Mouse (Mus musculus): ENCODE data around the gene Rtkn. TPM values are rescaled to one million over a fixed set of nuclear protein-coding genes. Genes with fewer than 3 reads are reported as not detected.
A peak's percentile ranks its signal among the peaks of the same experiment; 100 is the strongest.

Rtkn gene
- polyA plus RNA-seq, 1 experiment from 2014 or later, result 18.8 TPM

DNA sequence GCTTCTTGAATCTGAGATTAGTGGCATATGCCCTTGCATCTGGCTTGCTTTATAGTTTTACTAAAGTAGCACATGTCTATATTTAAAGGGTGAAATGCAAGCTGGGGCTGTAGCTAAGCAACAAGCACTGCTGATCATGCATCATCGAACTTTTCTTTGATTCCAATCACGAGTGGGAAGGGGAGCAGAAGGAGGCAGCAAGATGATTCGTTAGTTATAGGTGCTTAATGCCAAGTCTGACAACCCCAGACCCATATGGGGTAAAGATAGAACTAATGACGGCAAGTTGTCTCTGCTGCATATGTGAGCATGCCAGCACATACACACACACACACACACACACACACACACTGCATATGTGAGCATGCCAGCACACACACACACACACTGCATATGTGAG lies 31.1 kb upstream of the Rtkn start:
- Histone ChIP-seq H3K4me2 (replicated peaks) (no peak overlapping the region), H3K4me1 (replicated peaks) (peaks cover 35% of the 10 kb centered on the region), H3K36me3 (peaks cover 19% of the 10 kb centered on the region), H3K27me3 (peaks cover 9% of the 10 kb centered on the region), H3K27ac (no peak overlapping the region), H3K9me3 (no peaks in the 10 kb centered on the region), H3K9ac (replicated peaks) (no peak overlapping the region), H3K4me3 (replicated peaks) (no peak overlapping the region)
- WGBS, result 74% methylated on average over 4 of the region's 4 CpGs
- no peak for ATAC-seq

DNA sequence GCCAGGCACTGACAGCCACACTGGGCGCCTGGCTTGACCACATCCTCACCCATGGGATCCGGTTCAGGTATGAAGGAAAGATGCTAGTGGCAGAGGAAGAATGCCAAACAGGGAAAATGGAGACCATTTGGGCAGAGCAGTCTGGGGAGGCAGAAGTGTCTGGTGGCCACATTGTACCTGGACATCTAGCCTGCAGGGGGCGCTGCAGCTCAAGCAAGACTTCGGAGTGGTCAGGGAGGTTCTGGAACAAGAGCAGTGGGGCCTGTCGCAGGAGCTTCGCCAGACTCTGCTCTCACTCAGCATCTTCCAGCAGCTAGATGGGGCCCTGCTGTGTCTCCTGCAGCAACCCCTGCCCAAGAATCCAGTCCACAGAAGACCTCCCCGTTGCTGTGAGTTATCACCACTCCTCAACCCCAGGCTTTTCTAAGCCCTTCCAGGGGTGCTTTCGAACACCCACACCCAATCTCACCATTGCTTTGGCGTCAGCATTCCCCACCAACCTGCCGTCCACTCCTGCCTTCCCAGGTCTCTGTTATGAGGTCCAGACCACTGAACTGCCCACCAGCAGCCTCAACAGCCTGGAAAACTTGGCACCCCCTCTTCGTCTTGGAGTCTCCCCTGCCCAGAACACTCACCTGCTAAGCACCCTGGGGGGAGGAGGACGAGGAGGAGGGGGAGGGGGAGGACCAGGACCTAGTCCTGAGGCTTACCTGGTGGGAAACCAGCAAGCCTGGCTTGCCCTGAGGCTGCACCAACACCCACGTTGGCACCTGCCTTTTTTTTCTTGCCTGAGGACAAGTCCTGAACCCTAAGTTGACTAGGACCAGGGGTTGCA lies 27.5 kb upstream of the Rtkn start:
- Histone ChIP-seq H3K27ac (peak overlapping the region; percentile 86; the same call in 1 of the 2 replicates), H3K36me3 (peaks cover 23% of the 10 kb centered on the region), H3K9ac (replicated peaks) (peak overlapping the region; percentile 88; the same call in 1 of the 2 replicates), H3K4me1 (replicated peaks) (peaks cover 36% of the 10 kb centered on the region), H3K4me3 (replicated peaks) (peak overlapping the region; percentile 87), H3K4me2 (replicated peaks) (peak overlapping the region; percentile 82), H3K9me3 (no peaks in the 10 kb centered on the region), H3K27me3 (0 out of 2 replicates have a peak, but pooled peaks cover 4% of the 10 kb centered on the region)
- 30% methylated on average over 13 of the region's 13 CpGs for WGBS
- peak; percentile 22; the same call in 1 of the 2 replicates for ATAC-seq

DNA sequence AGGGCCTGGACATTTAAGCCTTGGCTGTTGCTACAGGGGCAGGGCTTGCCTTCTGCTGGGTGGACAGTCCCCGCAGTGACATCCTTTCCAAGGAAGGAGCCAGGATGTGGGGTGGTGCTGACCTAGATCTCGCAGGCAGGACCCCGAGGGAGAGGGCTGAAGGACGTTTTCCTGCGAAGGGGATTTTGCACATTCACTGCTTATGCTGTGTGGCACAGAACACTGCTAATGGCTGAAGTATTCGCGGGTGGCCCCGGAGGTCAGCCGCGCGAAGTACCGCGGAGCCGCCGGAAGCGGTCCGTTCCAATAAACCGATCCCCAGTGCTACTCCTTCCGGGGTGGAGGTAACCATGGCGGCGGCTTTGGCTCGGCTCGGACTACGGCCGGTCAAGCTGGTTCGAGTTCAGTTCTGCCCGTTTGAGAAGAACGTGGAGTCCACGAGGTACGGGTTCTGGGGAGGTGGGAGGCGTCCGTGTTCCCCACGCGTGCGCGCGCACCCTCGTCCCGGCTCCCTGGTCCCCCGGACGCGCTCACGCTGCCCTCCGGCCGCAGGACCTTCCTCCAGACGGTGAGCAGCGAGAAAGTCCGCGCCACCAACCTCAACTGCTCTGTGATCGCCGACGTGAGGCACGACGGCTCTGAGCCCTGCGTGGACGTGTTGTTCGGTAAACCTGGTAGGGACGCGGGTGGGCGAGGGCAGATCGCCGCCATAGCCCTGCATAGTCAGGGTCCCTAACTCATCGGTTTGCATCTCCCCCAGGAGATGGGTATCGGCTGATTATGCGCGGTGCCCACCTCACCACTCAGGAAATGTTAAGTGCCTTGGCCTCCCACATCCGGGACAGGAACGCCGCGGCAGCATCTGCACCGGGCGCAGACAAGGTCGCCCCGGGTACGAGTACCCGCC lies 26.2 kb upstream of the Rtkn start, which contains the start of gene Mrpl53:
Mrpl53 (plus strand) TSS at position 279 of the 907 bp plus-strand sequence.
- peak within 1 kb of the TSS; percentile 87 for H3K4me3 ChIP-seq (replicated peaks)
- peaks cover 27% of the 10 kb centered on the region for H3K4me1 ChIP-seq (replicated peaks)
- peak within 1 kb of the TSS; percentile 86 for H3K27ac ChIP-seq
- H3K9ac ChIP-seq (replicated peaks), result peak within 1 kb of the TSS; percentile 88
- no peaks in the 10 kb centered on the region for H3K27me3 ChIP-seq
- H3K4me2 ChIP-seq (replicated peaks), result peak within 1 kb of the TSS; percentile 82
- under 1% methylated on average over 76 of the region's 76 CpGs for WGBS
- no peaks in the 10 kb centered on the region for H3K9me3 ChIP-seq
- H3K36me3 ChIP-seq, result peaks cover 23% of the 10 kb centered on the region
- ATAC-seq, result peak; percentile 93

DNA sequence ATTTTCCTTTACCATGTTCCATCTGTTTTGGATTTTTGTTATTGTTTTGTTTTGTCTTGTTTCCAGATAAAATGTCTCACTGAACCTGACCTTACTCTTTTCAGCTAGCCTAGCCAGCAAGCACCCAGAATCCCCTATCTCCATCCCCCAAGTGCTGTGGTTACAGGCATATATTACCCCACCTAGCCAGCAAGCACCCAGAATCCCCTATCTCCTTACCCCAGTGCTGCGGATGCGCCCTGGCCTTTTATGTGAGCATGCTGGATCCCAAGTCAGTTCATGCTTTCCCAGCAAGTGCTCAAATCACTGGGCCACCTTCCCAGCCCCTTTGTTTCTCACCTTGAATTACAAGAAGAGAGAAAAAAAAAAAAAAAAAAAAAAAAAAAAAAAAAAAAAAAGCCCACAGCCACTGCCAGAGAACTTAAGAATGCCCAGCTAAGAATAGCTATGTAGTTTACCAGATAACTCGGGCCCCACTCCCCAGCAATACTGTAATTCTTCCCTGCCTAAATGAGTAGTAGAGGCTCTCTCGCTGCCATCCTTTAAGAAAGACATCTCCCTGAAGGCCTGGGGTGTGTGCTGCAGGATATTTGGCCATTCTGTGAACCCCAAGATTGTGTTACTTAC lies 23.6 kb upstream of the Rtkn start:
- Histone ChIP-seq H3K27ac (no peak overlapping the region), H3K4me2 (replicated peaks) (no peak overlapping the region), H3K27me3 (no peaks in the 10 kb centered on the region), H3K9me3 (no peaks in the 10 kb centered on the region), H3K36me3 (peaks cover 12% of the 10 kb centered on the region), H3K9ac (replicated peaks) (no peak overlapping the region), H3K4me3 (replicated peaks) (no peak overlapping the region), H3K4me1 (replicated peaks) (peaks cover 44% of the 10 kb centered on the region)
- 91% methylated on average over 4 of the region's 4 CpGs for WGBS
- no peak for ATAC-seq

DNA sequence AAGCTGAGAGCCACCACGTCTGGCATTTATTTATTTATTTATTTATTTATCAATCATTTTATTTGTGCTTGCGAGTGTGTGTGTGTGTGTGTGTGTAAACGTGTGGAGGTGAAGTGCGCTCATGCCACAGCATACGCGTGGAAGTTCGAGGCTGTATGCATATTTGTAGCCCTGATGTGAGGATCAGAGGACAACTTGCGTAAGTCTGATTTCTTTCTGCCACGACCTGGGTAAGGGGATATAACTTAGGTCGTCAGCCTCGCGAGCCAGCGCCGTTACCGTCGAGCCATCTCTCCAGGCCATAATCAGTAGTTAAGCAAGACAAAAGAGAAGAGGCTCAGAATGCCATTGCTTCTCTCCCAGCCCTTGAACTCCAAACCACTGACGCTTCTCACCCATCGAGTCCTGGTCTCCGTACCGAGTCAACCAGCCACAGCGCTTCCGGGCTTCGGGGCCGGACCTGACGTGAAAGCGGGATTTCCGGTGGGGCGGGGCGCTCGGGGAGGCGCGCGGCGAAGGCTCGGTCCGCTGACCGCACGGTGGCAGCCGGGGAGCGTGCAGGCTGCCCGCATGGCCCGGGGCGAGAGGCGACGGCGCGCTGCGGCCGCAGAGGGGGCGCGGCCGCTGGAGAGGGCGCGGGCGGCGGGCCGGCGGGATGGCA lies 20.1 kb upstream of the Rtkn start, which contains the start of gene Mogs:
Mogs (plus strand) TSS at position 486 of the 661 bp plus-strand sequence.
- H3K4me2 ChIP-seq (replicated peaks), result peak within 1 kb of the TSS; percentile 88
- peak within 1 kb of the TSS; percentile 88 for H3K4me3 ChIP-seq (replicated peaks)
- no peaks in the 10 kb centered on the region for H3K27me3 ChIP-seq
- peaks cover 37% of the 10 kb centered on the region for H3K36me3 ChIP-seq
- peak within 1 kb of the TSS; percentile 93 for H3K9ac ChIP-seq (replicated peaks)
- peak; percentile 88 for ATAC-seq
- H3K9me3 ChIP-seq, result no peaks in the 10 kb centered on the region
- H3K4me1 ChIP-seq (replicated peaks), result peaks cover 55% of the 10 kb centered on the region
- peak within 1 kb of the TSS; percentile 84 for H3K27ac ChIP-seq
- 2% methylated on average over 49 of the region's 58 CpGs for WGBS

DNA sequence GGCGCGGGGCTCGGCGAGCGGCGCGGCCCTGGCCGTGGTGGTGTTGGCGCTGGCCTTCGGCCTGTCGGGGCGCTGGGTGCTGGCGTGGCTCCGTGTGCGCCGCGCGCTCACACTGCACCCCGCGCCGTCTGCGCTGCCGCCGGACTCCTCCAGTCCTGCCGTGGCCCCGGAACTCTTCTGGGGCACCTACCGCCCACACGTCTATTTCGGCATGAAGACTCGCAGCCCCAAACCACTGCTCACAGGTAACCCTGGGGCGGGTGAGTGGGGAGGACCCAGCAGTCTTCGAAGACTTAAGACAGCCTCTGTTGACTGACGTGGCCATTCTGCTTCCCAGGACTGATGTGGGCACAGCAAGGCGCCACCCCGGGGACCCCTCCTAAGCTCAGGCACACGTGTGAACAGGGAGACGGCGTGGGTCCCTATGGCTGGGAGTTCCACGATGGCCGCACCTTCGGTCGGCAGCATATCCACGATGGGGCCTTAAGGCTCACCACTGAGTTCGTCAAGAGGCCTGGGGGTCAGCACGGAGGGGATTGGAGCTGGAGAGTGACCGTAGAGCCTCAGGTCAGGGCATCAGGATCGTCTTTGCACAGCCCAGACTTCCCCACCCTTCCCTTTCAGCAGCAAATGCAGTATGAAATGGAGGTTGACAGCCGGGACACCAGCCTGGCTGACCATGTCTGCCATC lies 19.4 kb upstream of the Rtkn start:
- peak; percentile 44 for ATAC-seq
- Histone ChIP-seq H3K4me3 (replicated peaks) (peak overlapping the region; percentile 88), H3K27ac (peak overlapping the region; percentile 84), H3K9ac (replicated peaks) (peak overlapping the region; percentile 93), H3K27me3 (no peaks in the 10 kb centered on the region), H3K9me3 (no peaks in the 10 kb centered on the region), H3K4me1 (replicated peaks) (peaks cover 58% of the 10 kb centered on the region), H3K36me3 (peaks cover 36% of the 10 kb centered on the region), H3K4me2 (replicated peaks) (peak overlapping the region; percentile 88)
- WGBS, result 1% methylated on average over 37 of the region's 48 CpGs

DNA sequence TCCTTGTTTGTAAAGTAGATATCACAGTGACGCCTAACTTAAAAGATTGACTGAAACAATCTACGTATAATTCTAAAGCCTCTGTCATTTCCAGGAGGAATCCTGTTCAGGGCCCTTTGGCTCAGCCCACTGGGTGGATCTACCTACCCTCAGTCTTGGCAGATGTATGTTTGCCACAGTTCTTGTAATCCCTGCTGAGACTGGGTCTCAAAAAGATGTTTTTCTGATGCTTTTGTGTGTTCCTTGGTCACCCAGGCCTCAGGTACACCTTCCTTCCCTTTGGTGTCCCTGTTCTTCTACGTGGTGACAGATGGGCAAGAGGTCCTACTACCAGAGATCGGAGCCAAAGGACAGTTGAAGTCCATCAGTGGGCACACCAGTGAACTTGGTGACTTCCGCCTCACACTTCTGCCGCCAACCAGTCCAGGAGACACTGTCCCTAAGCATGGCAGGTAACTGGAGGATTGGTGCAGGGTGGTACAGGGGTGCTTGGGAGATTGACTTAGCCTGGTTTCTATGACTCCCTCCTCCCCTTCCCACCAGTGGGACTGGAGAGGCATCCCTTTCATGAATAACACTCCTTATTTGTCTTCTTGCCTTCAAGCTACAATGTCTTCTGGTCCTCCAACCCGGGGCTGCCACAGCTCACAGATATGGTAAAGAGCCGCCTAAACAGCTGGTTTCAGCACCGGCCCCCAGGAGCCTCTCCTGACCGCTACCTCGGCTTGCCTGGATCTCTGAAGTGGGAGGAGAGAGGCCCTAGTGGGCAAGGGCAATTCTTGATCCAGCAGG lies 18.7 kb upstream of the Rtkn start:
- Histone ChIP-seq H3K36me3 (peaks cover 33% of the 10 kb centered on the region), H3K4me2 (replicated peaks) (peak overlapping the region; percentile 88), H3K27me3 (no peaks in the 10 kb centered on the region), H3K4me1 (replicated peaks) (peaks cover 56% of the 10 kb centered on the region), H3K27ac (0 out of 2 replicates have a peak overlapping the region, but pooled peaks have one; percentile 84), H3K9ac (replicated peaks) (peak overlapping the region; percentile 93), H3K9me3 (no peaks in the 10 kb centered on the region), H3K4me3 (replicated peaks) (peak overlapping the region; percentile 88)
- WGBS, result 80% methylated on average over 11 of the region's 11 CpGs
- ATAC-seq, result no peak

DNA sequence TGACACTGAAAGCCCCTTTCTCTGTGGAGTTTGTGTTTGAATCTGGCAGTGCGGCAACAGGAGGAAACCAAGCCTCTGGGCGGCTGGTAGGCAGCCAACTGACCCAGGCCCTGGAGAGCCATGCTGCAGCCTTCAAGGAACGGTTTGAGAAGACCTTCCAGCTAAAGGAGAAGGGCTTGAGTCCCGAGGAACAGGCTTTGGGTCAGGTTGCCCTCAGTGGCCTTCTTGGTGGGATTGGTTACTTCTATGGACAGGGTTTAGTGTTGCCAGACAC lies 18.2 kb upstream of the Rtkn start:
- no peaks in the 10 kb centered on the region for H3K27me3 ChIP-seq
- peak overlapping the region; percentile 93; the same call in 1 of the 2 replicates for H3K9ac ChIP-seq (replicated peaks)
- H3K4me1 ChIP-seq (replicated peaks), result peaks cover 57% of the 10 kb centered on the region
- WGBS, result 88% methylated on average over 4 of the region's 4 CpGs
- H3K4me3 ChIP-seq (replicated peaks), result peak overlapping the region; percentile 88; the same call in 1 of the 2 replicates
- H3K9me3 ChIP-seq, result no peaks in the 10 kb centered on the region
- peak overlapping the region; percentile 88 for H3K4me2 ChIP-seq (replicated peaks)
- ATAC-seq, result no peak
- H3K36me3 ChIP-seq, result peaks cover 33% of the 10 kb centered on the region
- H3K27ac ChIP-seq, result no peak overlapping the region

DNA sequence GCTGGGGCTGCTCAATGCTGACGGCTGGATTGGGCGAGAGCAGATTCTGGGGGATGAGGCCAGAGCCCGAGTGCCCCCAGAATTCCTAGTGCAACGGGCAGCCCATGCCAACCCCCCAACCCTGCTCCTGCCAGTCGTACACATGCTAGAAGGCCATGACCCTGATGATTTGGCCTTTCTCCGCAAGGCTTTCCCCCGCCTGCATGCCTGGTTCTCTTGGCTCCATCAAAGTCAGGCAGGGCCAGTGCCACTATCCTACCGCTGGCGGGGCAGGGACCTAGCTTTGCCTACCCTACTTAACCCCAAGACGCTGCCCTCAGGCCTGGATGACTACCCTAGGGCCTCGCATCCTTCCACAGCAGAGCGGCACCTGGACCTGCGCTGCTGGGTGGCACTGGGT lies 17.6 kb upstream of the Rtkn start:
- H3K9ac ChIP-seq (replicated peaks), result no peak overlapping the region
- H3K27ac ChIP-seq, result no peak overlapping the region
- H3K4me2 ChIP-seq (replicated peaks), result no peak overlapping the region
- no peak for ATAC-seq
- 0 out of 2 replicates have a peak overlapping the region, but pooled peaks have one; percentile 1 for H3K4me3 ChIP-seq (replicated peaks)
- H3K27me3 ChIP-seq, result no peaks in the 10 kb centered on the region
- peaks cover 33% of the 10 kb centered on the region for H3K36me3 ChIP-seq
- H3K9me3 ChIP-seq, result no peaks in the 10 kb centered on the region
- H3K4me1 ChIP-seq (replicated peaks), result peaks cover 62% of the 10 kb centered on the region
- 94% methylated on average over 13 of the region's 13 CpGs for WGBS

DNA sequence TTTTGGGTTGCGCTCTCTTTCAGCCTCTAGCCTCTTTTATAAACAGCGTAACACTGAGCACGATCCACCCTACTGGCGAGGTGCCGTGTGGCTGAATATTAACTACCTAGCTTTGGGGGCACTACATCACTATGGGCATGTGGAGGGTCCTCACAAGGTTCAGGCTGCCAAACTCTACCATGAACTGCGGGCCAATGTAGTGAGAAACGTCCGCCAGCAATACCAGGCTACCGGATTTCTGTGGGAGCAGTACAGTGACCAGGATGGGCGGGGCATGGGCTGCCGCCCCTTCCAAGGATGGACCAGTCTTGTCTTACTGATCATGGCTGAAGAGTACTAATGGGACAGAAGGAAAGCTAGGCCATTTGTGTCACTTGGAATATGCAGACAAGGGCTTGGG lies 16.9 kb upstream of the Rtkn start:
- Histone ChIP-seq H3K4me1 (replicated peaks) (peaks cover 70% of the 10 kb centered on the region), H3K27ac (no peak overlapping the region), H3K4me2 (replicated peaks) (no peak overlapping the region), H3K9me3 (no peaks in the 10 kb centered on the region), H3K36me3 (peaks cover 33% of the 10 kb centered on the region), H3K4me3 (replicated peaks) (no peak overlapping the region), H3K9ac (replicated peaks) (no peak overlapping the region), H3K27me3 (no peaks in the 10 kb centered on the region)
- WGBS, result 86% methylated on average over 11 of the region's 11 CpGs
- ATAC-seq, result no peak
